8 mouse cellular contexts compared by ENCODE assay signal in genomic region chr13:71001278-71001677, GRCm38 (mm10).
DNase-seq lines count a peak whose midpoint lies in the region; ATAC-seq and TF ChIP-seq lines count a peak whose summit lies in the region.
"Had no signal": no experiment of that assay in that cellular context is flagged by ENCODE, and none has a peak within 500 bp of the region (broad histone marks: within the 10 kb centered on the region; RNA-seq: fewer than 3 reads in every experiment).

No protein-coding gene starts in this region.

- no peaks in the 10 kb centered on the region for H3K36me3 ChIP-seq in kidney, adult 2 months (ENCODE audit: control insufficient read depth, insufficient read depth, low read length)
- H3K36me3 ChIP-seq in midbrain, postnatal 0 days (ENCODE audit: insufficient read depth, low read length), result no peaks in the 10 kb centered on the region
- H3K36me3 ChIP-seq: heart, embryonic 13.5 days had no signal

- WGBS in kidney, adult 2 months, result 4% methylated on average over 2 of the region's 2 CpGs
- 13% methylated on average over 2 of the region's 2 CpGs for WGBS in midbrain, postnatal 0 days

- TF ChIP-seq POLR2A in kidney, adult 2 months (IDR thresholded peaks at IDR 0.05; ENCODE audit: low read depth, low read length), result no peak

- peak; percentile 69 for TF ChIP-seq CTCF in kidney, adult 2 months (conservative IDR thresholded peaks at IDR 0.05; ENCODE audit: insufficient read depth, insufficient read length, low read depth, low read length)
- TF ChIP-seq CTCF in midbrain, postnatal 0 days (IDR thresholded peaks at IDR 0.05), result peak; percentile 97

- no peaks in the 10 kb centered on the region for H3K9me3 ChIP-seq in midbrain, postnatal 0 days (ENCODE audit: low read length)
- H3K9me3 ChIP-seq: heart, embryonic 13.5 days had no signal

- intact Hi-C loops in left cerebral cortex, postnatal 25 days (cut with DNase I), result loop anchor here (1.0 to 10.0 kb wide), 3 partner anchors 236 to 358 kb away; no protein-coding TSS in a partner anchor

- H3K9ac ChIP-seq in midbrain, postnatal 0 days (replicated peaks; ENCODE audit: low read length, poor library complexity, severe bottlenecking), result no peak overlapping the region
- H3K9ac ChIP-seq: heart, embryonic 13.5 days had no signal

- ATAC-seq in midbrain, postnatal 0 days (ENCODE audit: low FRiP score), result peak; percentile 66

- H3K4me1 ChIP-seq in kidney, adult 2 months (ENCODE audit: control insufficient read depth, insufficient read depth, low read length), result no peaks in the 10 kb centered on the region
- no peaks in the 10 kb centered on the region for H3K4me1 ChIP-seq in midbrain, postnatal 0 days (ENCODE audit: insufficient read depth, low read length)
- H3K4me1 ChIP-seq: heart, embryonic 13.5 days had no signal

- DNase-seq in adrenal gland, adult 18-20 months (ENCODE audit: low spot score in 2 of 2), result peak; percentile 23 to 36
- DNase-seq in cerebellum, postnatal 14 days, result peak; percentile 84 to 93
- DNase-seq in frontal cortex, postnatal 36 days (ENCODE audit: low spot score in 2 of 2), result peak; percentile 72 to 85
- DNase-seq in kidney, adult 2 months, result peak; percentile 51
- DNase-seq in left cerebral cortex, postnatal 25 days (ENCODE audit: low spot score in 2 of 2), result peak; percentile 81 to 84
- peak; percentile 84 for DNase-seq in midbrain, postnatal 0 days (ENCODE audit: low spot score)
- peak; percentile 23 for DNase-seq in thymus, postnatal 25 days

- no peak overlapping the region for H3K27ac ChIP-seq in kidney, adult 2 months (ENCODE audit: insufficient read depth, low read depth, low read length)
- H3K27ac ChIP-seq in midbrain, postnatal 0 days (ENCODE audit: low read depth, low read length), result no peak overlapping the region
- H3K27ac ChIP-seq: heart, embryonic 13.5 days had no signal

- H3K4me3 ChIP-seq in kidney, adult 2 months (ENCODE audit: insufficient read depth, low read depth, low read length), result no peak overlapping the region
- H3K4me3 ChIP-seq in midbrain, postnatal 0 days (ENCODE audit: low read depth, low read length), result no peak overlapping the region
- H3K4me3 ChIP-seq: heart, embryonic 13.5 days had no signal

- H3K27me3 ChIP-seq in kidney, adult 2 months (replicated peaks; ENCODE audit: control insufficient read depth, insufficient read depth, low read length), result no peaks in the 10 kb centered on the region
- no peaks in the 10 kb centered on the region for H3K27me3 ChIP-seq in midbrain, postnatal 0 days (ENCODE audit: insufficient read depth, low read length)
- H3K27me3 ChIP-seq: heart, embryonic 13.5 days had no signal

- H3K4me2 ChIP-seq in midbrain, postnatal 0 days (ENCODE audit: low read depth, low read length, poor library complexity, severe bottlenecking), result no peak overlapping the region
- H3K4me2 ChIP-seq: heart, embryonic 13.5 days had no signal

Comparison
In these comparisons a context has a peak if more than half of its experiments do, and no peak if none do; other contexts are left out.
1. DNase-seq: peak in every context shown above with its lines; median percentile 88 in cerebellum, postnatal 14 days; 84 in midbrain, postnatal 0 days; 82 in left cerebral cortex, postnatal 25 days; 78 in frontal cortex, postnatal 36 days; 51 in kidney, adult 2 months; 30 in adrenal gland, adult 18-20 months; 23 in thymus, postnatal 25 days.